Mouse (Mus musculus) limb, embryonic 12.5 days (tissue): ENCODE measurements at regions not wholly inside any gene's neighbourhood (a gene's known extent, or its start where the extent isn't known, plus 50 kb on each side); places are given as distances from the start of the nearest gene placed in this dataset.
"Not testable (repeated sequence)": the region's sequence is repeated elsewhere in the genome, so short reads cannot be mapped to it uniquely, and the experiment has no call there.

ENCODE experiments used
- ATAC-seq: fragments of 200-750 bp; cut with Nextera tagmentation; 2 replicates; pipeline ENCODE4 v1.8.0; 2017; ENCODE audit warnings: low read depth, moderate TSS enrichment; ENCODE audit not compliant: insufficient number of reproducible peaks, insufficient read depth, low FRiP score, low TSS enrichment
- H3K27ac ChIP-seq: fragments of 300-500 bp; sonication (generic); 2 replicates; pipeline ENCODE4 v1.5.1; 2016; ENCODE audit warnings: mild to moderate bottlenecking, moderate library complexity
- H3K27me3 ChIP-seq: fragments of 300-500 bp; sonication (generic); 2 replicates; pipeline ENCODE4 v1.6.1; 2016; ENCODE audit warnings: mild to moderate bottlenecking, moderate library complexity
- H3K36me3 ChIP-seq: fragments of 300-500 bp; sonication (generic); 2 replicates; pipeline ENCODE4 v1.6.1; 2016; ENCODE audit warnings: mild to moderate bottlenecking, moderate library complexity
- H3K4me1 ChIP-seq: fragments of 300-500 bp; sonication (generic); replicated peaks from 2 replicates; pipeline ENCODE4 v1.6.1; 2016
- H3K4me2 ChIP-seq: fragments of 300-500 bp; sonication (generic); 2 replicates; pipeline ENCODE4 v1.6.1; 2016; ENCODE audit warnings: mild to moderate bottlenecking, moderate library complexity
- H3K4me3 ChIP-seq: fragments of 300-500 bp; sonication (generic); replicated peaks from 2 replicates; pipeline ENCODE4 v1.5.1; 2016; ENCODE audit warnings: mild to moderate bottlenecking
- H3K9ac ChIP-seq: fragments of 300-500 bp; sonication (generic); replicated peaks from 2 replicates; pipeline ENCODE4 v1.6.1; 2016; ENCODE audit warnings: mild to moderate bottlenecking, moderate library complexity
- H3K9me3 ChIP-seq: fragments of 300-500 bp; sonication (generic); 2 replicates; pipeline ENCODE4 v1.6.1; 2016; ENCODE audit warnings: mild to moderate bottlenecking, moderate library complexity
- WGBS: fragments of 180-500 bp; shearing (Covaris S2); methylation state at CpG from one replicate; pipeline ENCODE4 v1.1.7; 2016; 5-methylcytosine and 5-hydroxymethylcytosine counted together

GRCm38 (mm10) chr4:84165256-84165655 lies 509.8 kb downstream of the Bnc2 start:
- WGBS: 91% methylated on average over 3 of the region's 3 CpGs

DNA sequence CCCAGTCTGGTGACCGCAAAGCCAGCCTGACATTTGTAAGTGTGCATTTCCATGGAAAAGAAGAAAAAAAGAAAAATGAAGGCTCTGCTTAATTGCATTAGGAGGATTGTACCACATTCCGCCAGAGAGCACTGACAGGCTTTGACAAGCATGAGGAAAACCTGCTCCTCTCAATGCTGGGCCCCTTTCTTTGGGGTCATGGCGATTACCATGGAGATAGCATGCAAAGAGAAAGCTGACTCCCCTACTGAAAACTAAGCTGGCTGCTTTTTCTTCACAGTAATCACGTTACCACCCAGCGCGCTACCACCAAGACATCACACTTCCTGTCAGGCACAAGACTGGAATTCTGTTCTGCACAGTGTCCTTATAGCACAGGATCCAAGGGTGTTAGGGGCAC lies 502.2 kb downstream of the Bnc2 start:
- Histone ChIP-seq H3K4me2 (no peak overlapping the region), H3K4me3 (no peak overlapping the region), H3K27ac (no peak overlapping the region; the same call in 1 of the 2 replicates), H3K36me3 (no peaks in the 10 kb centered on the region), H3K9ac (no peak overlapping the region), H3K4me1 (peaks cover 13% of the 10 kb centered on the region), H3K9me3 (peaks cover 5% of the 10 kb centered on the region), H3K27me3 (no peaks in the 10 kb centered on the region)
- 65% methylated on average over 6 of the region's 6 CpGs for WGBS
- ATAC-seq: no peak

More at GRCm38 (mm10) chr4:84165256-84165655, 509.8 kb downstream of the Bnc2 start:
- no peaks in the 10 kb centered on the region for H3K36me3 ChIP-seq
- H3K4me3 ChIP-seq: no peak overlapping the region
- H3K4me1 ChIP-seq: 0 out of 2 replicates have a peak, but pooled peaks cover 5% of the 10 kb centered on the region
- no peak overlapping the region for H3K27ac ChIP-seq
- H3K9ac ChIP-seq: no peak overlapping the region
- peaks cover 5% of the 10 kb centered on the region for H3K9me3 ChIP-seq
- H3K27me3 ChIP-seq: no peaks in the 10 kb centered on the region
- H3K4me2 ChIP-seq: no peak overlapping the region
- ATAC-seq: no peak

DNA sequence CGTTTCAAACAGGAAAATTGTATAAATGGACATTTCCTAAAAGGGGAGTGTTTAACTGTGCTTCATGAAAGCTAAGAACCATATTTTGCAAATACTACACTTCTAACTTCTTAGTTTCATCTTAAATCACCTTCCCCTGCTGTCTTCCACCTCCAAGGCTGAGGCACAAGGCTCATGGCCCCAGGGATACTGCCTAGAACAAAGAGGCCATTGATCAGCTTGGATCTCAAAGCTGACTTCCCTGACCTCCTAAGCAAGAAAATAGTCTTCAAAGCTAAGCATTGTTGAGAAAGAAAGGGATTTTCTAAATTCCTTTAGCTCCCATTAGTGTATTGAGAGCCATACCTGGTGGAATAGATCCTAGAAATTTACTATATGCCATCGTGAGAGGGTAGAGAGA lies 501.6 kb downstream of the Bnc2 start:
- no peak for ATAC-seq
- Histone ChIP-seq H3K9me3 (peaks cover 5% of the 10 kb centered on the region), H3K4me1 (peaks cover 13% of the 10 kb centered on the region), H3K4me2 (no peak overlapping the region), H3K27me3 (no peaks in the 10 kb centered on the region), H3K4me3 (no peak overlapping the region), H3K36me3 (no peaks in the 10 kb centered on the region), H3K27ac (no peak overlapping the region), H3K9ac (no peak overlapping the region)
- WGBS: 74% methylated on average over 2 of the region's 2 CpGs

DNA sequence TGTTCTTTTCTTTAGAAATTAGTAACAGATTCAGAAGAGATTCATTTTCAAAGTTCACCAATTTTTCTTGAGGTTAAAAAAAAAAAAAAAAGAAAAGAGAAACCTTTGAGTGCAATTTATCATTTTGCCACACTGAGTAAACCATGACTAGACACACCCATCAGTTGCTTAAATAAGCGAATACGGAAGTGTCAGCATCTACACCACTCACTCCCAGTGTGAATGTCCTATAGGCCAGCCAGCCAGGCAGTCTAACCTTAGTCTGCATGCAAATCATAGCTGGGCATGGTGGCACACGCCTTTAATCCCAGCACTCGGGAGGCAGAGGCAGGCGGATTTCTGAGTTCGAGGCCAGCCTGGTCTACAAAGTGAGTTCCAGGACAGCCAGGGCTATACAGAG lies 498.6 kb downstream of the Bnc2 start:
- not testable (repeated sequence) for H3K27me3 ChIP-seq, H3K27ac ChIP-seq, H3K9ac ChIP-seq, H3K4me3 ChIP-seq, ATAC-seq, H3K9me3 ChIP-seq, H3K36me3 ChIP-seq, H3K4me2 ChIP-seq
- WGBS: 94% methylated on average over 6 of the region's 6 CpGs
- H3K4me1 ChIP-seq: peaks cover 13% of the 10 kb centered on the region

DNA sequence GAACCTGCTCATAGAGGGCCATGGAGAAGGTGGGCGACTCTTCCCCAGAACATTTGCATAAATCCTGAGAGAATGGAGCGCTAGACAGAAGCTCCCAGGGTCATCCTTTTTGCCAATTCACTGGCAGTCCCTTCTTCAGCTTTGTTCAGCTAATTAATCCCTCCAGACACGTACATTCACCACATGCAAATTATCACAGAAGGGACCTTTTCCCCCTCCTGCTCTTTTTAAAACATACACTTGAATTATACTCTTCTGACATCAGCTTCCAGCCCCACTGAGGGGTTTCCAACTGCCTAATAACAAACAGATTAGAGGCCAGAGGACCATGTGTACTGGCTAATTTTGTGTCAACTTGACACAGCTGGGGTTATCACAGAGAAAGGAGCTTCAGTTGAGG lies 497.2 kb downstream of the Bnc2 start:
- H3K4me2 ChIP-seq: no peak overlapping the region
- ATAC-seq: no peak
- H3K4me1 ChIP-seq: peaks cover 9% of the 10 kb centered on the region
- no peak overlapping the region for H3K4me3 ChIP-seq
- H3K36me3 ChIP-seq: no peaks in the 10 kb centered on the region
- H3K27ac ChIP-seq: no peak overlapping the region
- no peaks in the 10 kb centered on the region for H3K27me3 ChIP-seq
- 55% methylated on average over 3 of the region's 3 CpGs for WGBS
- H3K9me3 ChIP-seq: no peaks in the 10 kb centered on the region
- H3K9ac ChIP-seq: no peak overlapping the region

DNA sequence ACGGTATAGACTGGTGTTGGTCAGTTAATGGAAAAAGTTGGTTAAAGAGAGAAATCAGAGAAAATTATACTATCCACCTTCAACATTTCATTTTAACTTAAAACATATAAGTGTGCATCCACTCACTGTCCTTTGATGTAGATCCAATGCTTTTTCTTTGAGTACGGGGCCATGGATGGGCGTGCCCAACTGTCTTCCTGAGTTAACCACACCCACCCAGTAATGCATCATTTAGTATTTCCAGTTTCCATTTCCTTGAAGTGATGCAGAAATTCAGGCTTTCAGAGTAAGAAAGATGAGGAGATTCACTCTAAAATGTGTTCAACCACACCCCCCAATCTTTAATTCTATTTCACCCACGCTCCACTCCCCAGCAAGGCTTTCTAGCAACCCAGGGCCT lies 490.6 kb downstream of the Bnc2 start:
- Histone ChIP-seq H3K9ac (no peak overlapping the region), H3K4me3 (no peak overlapping the region), H3K9me3 (no peaks in the 10 kb centered on the region), H3K4me1 (peaks cover 20% of the 10 kb centered on the region), H3K4me2 (no peak overlapping the region), H3K36me3 (no peaks in the 10 kb centered on the region), H3K27me3 (no peaks in the 10 kb centered on the region; the same call in 1 of the 2 replicates), H3K27ac (no peak overlapping the region)
- no peak for ATAC-seq
- 85% methylated on average over 4 of the region's 4 CpGs for WGBS

DNA sequence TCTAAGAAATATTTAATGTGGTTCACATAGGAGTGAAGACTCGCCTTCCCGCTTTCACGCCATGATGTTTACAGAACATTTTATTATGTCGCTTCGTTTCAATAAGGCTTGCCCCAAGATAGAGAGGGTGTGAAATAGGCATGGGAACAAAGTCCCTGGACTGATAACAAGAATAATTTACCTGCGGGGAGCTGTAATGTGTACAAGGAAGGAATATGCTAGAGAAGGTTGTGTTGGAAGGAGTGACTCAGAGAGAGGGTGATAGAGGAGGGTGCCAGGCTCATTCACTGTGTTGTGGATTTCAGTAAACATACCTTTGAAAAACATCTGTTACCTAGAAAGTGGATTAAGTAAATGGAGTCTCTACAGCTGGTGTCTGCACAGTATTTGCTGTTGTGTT lies 490.2 kb downstream of the Bnc2 start:
- no peak overlapping the region for H3K27ac ChIP-seq
- H3K27me3 ChIP-seq: no peaks in the 10 kb centered on the region; the same call in 1 of the 2 replicates
- no peak overlapping the region for H3K4me2 ChIP-seq
- peaks cover 24% of the 10 kb centered on the region for H3K4me1 ChIP-seq
- H3K36me3 ChIP-seq: no peaks in the 10 kb centered on the region
- H3K9ac ChIP-seq: no peak overlapping the region
- no peak for ATAC-seq
- H3K4me3 ChIP-seq: no peak overlapping the region
- no peaks in the 10 kb centered on the region for H3K9me3 ChIP-seq
- WGBS: 88% methylated on average over 6 of the region's 6 CpGs

- WGBS: 27% methylated on average over 12 of the region's 12 CpGs
- ATAC-seq: no peak
Observed at GRCm38 (mm10) chr4:84189315-84189714, 485.8 kb downstream of the Bnc2 start.

GRCm38 (mm10) chr4:84191303-84191702 lies 483.8 kb downstream of the Bnc2 start:
- H3K27ac ChIP-seq: no peak overlapping the region
- H3K36me3 ChIP-seq: no peaks in the 10 kb centered on the region
- no peak overlapping the region for H3K4me2 ChIP-seq
- ATAC-seq: no peak
- H3K4me1 ChIP-seq: peaks cover 32% of the 10 kb centered on the region
- H3K9me3 ChIP-seq: no peaks in the 10 kb centered on the region
- no peak overlapping the region for H3K4me3 ChIP-seq
- WGBS: 85% methylated on average over 2 of the region's 2 CpGs
- no peak overlapping the region for H3K9ac ChIP-seq
- H3K27me3 ChIP-seq: no peaks in the 10 kb centered on the region; the same call in 1 of the 2 replicates

More at GRCm38 (mm10) chr4:84189315-84189714, 485.8 kb downstream of the Bnc2 start:
- H3K4me1 ChIP-seq: peaks cover 32% of the 10 kb centered on the region
- no peaks in the 10 kb centered on the region; the same call in 1 of the 2 replicates for H3K27me3 ChIP-seq
- H3K9ac ChIP-seq: no peak overlapping the region
- no peak overlapping the region for H3K4me3 ChIP-seq
- no peaks in the 10 kb centered on the region for H3K9me3 ChIP-seq
- H3K4me2 ChIP-seq: no peak overlapping the region
- H3K27ac ChIP-seq: no peak overlapping the region
- no peaks in the 10 kb centered on the region for H3K36me3 ChIP-seq

DNA sequence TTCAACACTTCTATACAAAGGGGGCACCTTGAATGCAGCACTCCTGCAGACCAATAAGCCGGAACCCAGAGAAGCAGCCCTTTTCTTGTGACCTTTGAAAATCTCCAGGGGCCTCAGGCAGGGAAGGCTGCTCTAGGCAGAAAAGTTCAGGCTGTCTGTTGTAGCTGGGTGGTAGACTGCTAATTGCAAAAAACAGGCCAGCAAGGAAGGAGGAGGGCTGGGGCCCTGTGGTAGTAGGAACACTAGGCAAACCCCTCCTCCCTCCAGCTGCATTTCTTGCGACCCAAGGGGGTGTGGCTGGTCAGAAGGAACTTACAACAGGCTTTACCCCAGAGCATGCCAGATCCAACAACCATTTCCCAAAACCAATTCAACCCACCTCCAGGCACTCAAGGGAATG lies 482.8 kb downstream of the Bnc2 start:
- Histone ChIP-seq H3K27ac (no peak overlapping the region), H3K36me3 (no peaks in the 10 kb centered on the region)
- ATAC-seq: no peak

GRCm38 (mm10) chr4:84196732-84197131 lies 478.3 kb downstream of the Bnc2 start:
- Histone ChIP-seq H3K9ac (no peak overlapping the region), H3K4me1 (peaks cover 34% of the 10 kb centered on the region), H3K27me3 (no peaks in the 10 kb centered on the region), H3K27ac (no peak overlapping the region), H3K36me3 (no peaks in the 10 kb centered on the region), H3K9me3 (no peaks in the 10 kb centered on the region), H3K4me2 (no peak overlapping the region), H3K4me3 (no peak overlapping the region)
- 80% methylated on average over 2 of the region's 2 CpGs for WGBS
- ATAC-seq: no peak

More for the DNA sequence above, 482.8 kb downstream of the Bnc2 start:
- Histone ChIP-seq H3K27me3 (no peaks in the 10 kb centered on the region; the same call in 1 of the 2 replicates), H3K4me3 (no peak overlapping the region), H3K4me2 (no peak overlapping the region), H3K4me1 (peaks cover 26% of the 10 kb centered on the region), H3K9me3 (no peaks in the 10 kb centered on the region), H3K9ac (no peak overlapping the region)
- WGBS: 44% methylated on average over 2 of the region's 2 CpGs

DNA sequence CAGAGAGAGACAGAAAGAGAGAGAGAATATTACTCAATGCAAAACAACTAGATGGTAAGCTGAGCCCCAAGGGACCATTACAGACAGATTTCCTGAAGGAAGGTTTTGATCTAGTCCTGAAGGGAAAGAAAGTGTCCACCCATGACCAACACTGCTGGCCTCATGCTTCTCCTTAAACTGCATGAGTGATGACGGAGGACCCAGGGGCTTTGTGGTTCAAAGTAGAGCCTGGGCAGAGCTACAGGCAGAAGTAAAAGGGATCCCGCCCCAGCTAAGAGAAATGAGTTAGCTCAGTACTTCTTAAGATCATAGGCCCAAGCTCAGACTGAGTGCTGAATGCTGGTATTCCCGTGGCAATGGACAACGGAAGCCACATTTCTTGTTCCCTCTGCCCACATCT lies 476.9 kb downstream of the Bnc2 start:
- Histone ChIP-seq H3K36me3 (no peaks in the 10 kb centered on the region), H3K27me3 (no peaks in the 10 kb centered on the region), H3K9me3 (no peaks in the 10 kb centered on the region), H3K4me3 (no peak overlapping the region), H3K9ac (no peak overlapping the region), H3K27ac (no peak overlapping the region), H3K4me2 (no peak overlapping the region), H3K4me1 (peaks cover 33% of the 10 kb centered on the region)
- WGBS: 96% methylated on average over 4 of the region's 4 CpGs
- no peak for ATAC-seq
